Mouse (Mus musculus): ENCODE results near the gene Gm3336. TPM values are rescaled to one million over a fixed set of nuclear protein-coding genes. Genes with fewer than 3 reads are reported as not detected.

The Gm3336 gene
- total RNA-seq, 1 experiment = 1.8 TPM

DNA sequence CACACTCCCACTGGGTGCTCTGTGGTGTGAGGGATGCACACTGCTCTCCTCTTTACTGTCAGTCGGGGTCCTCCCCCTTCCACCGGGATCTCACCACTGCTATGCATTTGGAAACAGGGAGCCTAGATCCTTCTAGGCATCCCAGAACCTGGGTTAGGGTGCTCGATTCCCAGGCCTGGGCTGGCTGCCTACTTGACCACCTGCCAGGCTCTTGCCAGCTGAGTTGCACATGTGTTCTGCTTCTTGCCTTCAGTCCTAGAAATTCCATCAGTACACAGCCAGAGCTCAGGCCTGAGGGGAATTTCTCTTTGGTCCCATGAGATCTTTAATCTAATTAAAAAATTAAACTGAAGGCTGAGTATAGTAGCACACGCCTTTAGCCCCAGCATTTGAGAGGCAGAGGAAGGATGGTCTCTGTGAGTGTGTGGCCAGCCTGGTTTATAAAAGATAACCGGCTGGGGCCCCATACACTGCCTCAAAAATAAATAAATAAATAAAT, 28.4 kb upstream of the Gm3336 start:
- no peak overlapping the region for H3K4me3 ChIP-seq (ENCODE audit: insufficient read depth in 1 of 2, low read depth in 1 of 2, low read length in 2 of 2, poor library complexity in 1 of 2, severe bottlenecking in 1 of 2)
- H3K27ac ChIP-seq (ENCODE audit: insufficient read depth, low read depth, low read length, poor library complexity, severe bottlenecking) = no peak overlapping the region
- in situ Hi-C loops (cut with MboI; ENCODE audit: low sequenced_read_pairs in 2 of 2, unreplicated experiment in 2 of 2) = no loop called here
- TF ChIP-seq MAFK (IDR thresholded peaks at IDR 0.05; ENCODE audit: insufficient read depth, low read depth, low read length) = no peak
- TF ChIP-seq CHD2 (IDR thresholded peaks at IDR 0.05; ENCODE audit: low read depth, low read length) = no peak
- no peak for TF ChIP-seq HCFC1 (IDR thresholded peaks at IDR 0.05; ENCODE audit: borderline replicate concordance, insufficient read depth, low read length)
- no peak for TF ChIP-seq ZC3H11A (IDR thresholded peaks at IDR 0.05; ENCODE audit: borderline replicate concordance, low read depth, low read length)
- no peak for TF ChIP-seq ZNF384 (IDR thresholded peaks at IDR 0.05; ENCODE audit: low read depth, low read length)
- no peaks in the 10 kb centered on the region for H3K36me3 ChIP-seq (ENCODE audit: control insufficient read depth, insufficient read depth, low read length, poor library complexity, severe bottlenecking)
- no peak overlapping the region; the same call in 1 of the 2 replicates for H3K9ac ChIP-seq (ENCODE audit: insufficient read depth, low read depth, low read length, poor library complexity, severe bottlenecking)
- H3K9me3 ChIP-seq (ENCODE audit: control insufficient read depth, insufficient read depth, low read depth, low read length) = no peaks in the 10 kb centered on the region
- DNase-seq (ENCODE audit: low read depth, low spot score) = no peak
- peaks cover 6 to 20% of the 10 kb centered on the region in 2 experiments; a peak in 3 of 4 replicates for H3K4me1 ChIP-seq (ENCODE audit: control insufficient read depth in 2 of 2, insufficient read depth in 2 of 2, low read length in 2 of 2, poor library complexity in 1 of 2)

DNA sequence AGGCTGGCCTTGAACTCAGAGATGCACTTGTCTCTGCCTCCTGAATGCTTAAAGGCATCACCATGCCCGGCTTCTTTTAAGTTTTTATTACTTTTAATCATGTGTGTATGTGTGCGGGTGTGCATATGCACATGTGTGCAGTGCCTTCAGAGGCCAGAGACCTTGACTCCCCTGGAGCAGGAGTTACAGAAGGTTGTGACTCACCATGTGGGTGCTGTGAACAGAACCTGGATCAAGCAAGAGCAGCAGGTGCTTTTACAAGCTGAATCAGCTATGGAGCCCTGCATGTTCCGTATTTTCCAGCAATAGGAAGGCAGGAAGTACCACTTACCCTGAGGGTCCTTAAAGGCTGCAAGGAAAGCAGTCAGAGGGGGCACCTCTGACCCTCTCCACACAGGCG, 27.1 kb upstream of the Gm3336 start:
- DNase-seq (ENCODE audit: low read depth, low spot score) = no peak
- H3K4me1 ChIP-seq (ENCODE audit: control insufficient read depth in 2 of 2, insufficient read depth in 2 of 2, low read length in 2 of 2, poor library complexity in 1 of 2) = peaks cover 6 to 22% of the 10 kb centered on the region in 2 experiments; a peak in 3 of 4 replicates
- TF ChIP-seq MAFK (IDR thresholded peaks at IDR 0.05; ENCODE audit: insufficient read depth, low read depth, low read length) = no peak
- TF ChIP-seq ZNF384 (IDR thresholded peaks at IDR 0.05; ENCODE audit: low read depth, low read length) = no peak
- no peak for TF ChIP-seq HCFC1 (IDR thresholded peaks at IDR 0.05; ENCODE audit: borderline replicate concordance, insufficient read depth, low read length)
- no peak for TF ChIP-seq CHD2 (IDR thresholded peaks at IDR 0.05; ENCODE audit: low read depth, low read length)
- no peak for TF ChIP-seq ZC3H11A (IDR thresholded peaks at IDR 0.05; ENCODE audit: borderline replicate concordance, low read depth, low read length)

DNA sequence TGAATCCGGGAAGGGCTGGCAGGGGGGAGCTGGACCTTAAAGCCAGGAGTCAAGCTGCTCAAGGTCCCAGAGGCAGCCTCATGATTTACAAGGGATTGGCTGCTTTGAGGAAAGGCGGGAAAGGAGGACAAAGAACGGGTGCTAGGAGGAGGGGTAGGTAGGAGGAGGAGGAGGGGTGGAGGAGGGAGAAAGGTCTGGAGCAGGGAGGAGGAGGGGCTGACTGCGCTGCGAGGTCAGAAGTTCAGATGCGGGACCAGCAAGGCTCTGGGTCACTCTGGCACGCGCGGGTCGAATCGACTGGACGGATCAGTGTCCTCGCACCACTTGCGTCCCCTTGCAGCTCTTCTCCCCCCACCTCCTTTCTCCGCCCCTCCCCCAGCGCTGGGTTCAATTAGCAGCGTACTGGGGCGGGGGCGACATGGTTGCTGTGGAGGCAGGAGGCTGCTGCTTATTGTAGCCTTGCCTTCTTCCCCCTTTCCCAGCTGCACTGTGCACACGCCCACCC, 26.6 kb upstream of the Gm3336 start:
- Histone ChIP-seq H3K4me3 (ENCODE audit: insufficient read depth in 1 of 2, low read depth in 1 of 2, low read length in 2 of 2, poor library complexity in 1 of 2, severe bottlenecking in 1 of 2) (peak overlapping the region; percentile 50 to 66), H3K9me3 (ENCODE audit: control insufficient read depth, insufficient read depth, low read depth, low read length) (no peaks in the 10 kb centered on the region), H3K4me1 (ENCODE audit: control insufficient read depth in 2 of 2, insufficient read depth in 2 of 2, low read length in 2 of 2, poor library complexity in 1 of 2) (peaks cover 6 to 22% of the 10 kb centered on the region in 2 experiments; a peak in 3 of 4 replicates), H3K9ac (ENCODE audit: insufficient read depth, low read depth, low read length, poor library complexity, severe bottlenecking) (peak overlapping the region; percentile 87), H3K36me3 (ENCODE audit: control insufficient read depth, insufficient read depth, low read length, poor library complexity, severe bottlenecking) (no peaks in the 10 kb centered on the region), H3K27ac (ENCODE audit: insufficient read depth, low read depth, low read length, poor library complexity, severe bottlenecking) (peak overlapping the region; percentile 92)
- no peak for TF ChIP-seq MAFK (IDR thresholded peaks at IDR 0.05; ENCODE audit: insufficient read depth, low read depth, low read length)
- TF ChIP-seq HCFC1 (IDR thresholded peaks at IDR 0.05; ENCODE audit: borderline replicate concordance, insufficient read depth, low read length) = peak; percentile 36; the same call in 1 of the 2 replicates
- TF ChIP-seq CHD2 (IDR thresholded peaks at IDR 0.05; ENCODE audit: low read depth, low read length) = no peak
- in situ Hi-C loops (cut with MboI; ENCODE audit: low sequenced_read_pairs in 2 of 2, unreplicated experiment in 2 of 2) = no loop called here
- peak; percentile 77 for DNase-seq (ENCODE audit: low read depth, low spot score)

More for the DNA sequence above, 27.1 kb upstream of the Gm3336 start:
- Histone ChIP-seq H3K36me3 (ENCODE audit: control insufficient read depth, insufficient read depth, low read length, poor library complexity, severe bottlenecking) (no peaks in the 10 kb centered on the region), H3K9me3 (ENCODE audit: control insufficient read depth, insufficient read depth, low read depth, low read length) (no peaks in the 10 kb centered on the region), H3K4me3 (ENCODE audit: insufficient read depth in 1 of 2, low read depth in 1 of 2, low read length in 2 of 2, poor library complexity in 1 of 2, severe bottlenecking in 1 of 2) (peak overlapping the region; percentile 50 to 66), H3K27ac (ENCODE audit: insufficient read depth, low read depth, low read length, poor library complexity, severe bottlenecking) (peak overlapping the region; percentile 92), H3K9ac (ENCODE audit: insufficient read depth, low read depth, low read length, poor library complexity, severe bottlenecking) (peak overlapping the region; percentile 87)
- in situ Hi-C loops (cut with MboI; ENCODE audit: low sequenced_read_pairs in 2 of 2, unreplicated experiment in 2 of 2) = no loop called here

DNA sequence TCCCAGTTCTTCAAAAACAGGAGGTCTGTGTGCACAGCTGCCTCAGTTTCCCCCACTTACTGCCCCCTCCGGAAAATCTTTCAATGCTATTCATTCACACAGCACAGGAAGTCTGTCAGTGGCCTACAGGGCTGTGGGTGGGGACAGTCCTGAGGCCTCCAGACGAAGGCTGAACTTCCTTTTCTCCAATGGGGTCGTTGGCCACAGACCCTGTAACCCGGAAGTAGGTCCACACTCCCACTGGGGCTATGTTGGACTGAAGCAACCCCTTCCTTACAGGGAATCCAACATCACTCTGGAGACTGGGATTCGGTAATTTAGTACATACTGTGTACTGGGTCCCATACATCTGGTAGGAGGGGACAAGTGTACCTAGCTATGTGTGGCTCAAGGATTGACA, 24.7 kb upstream of the Gm3336 start:
- Histone ChIP-seq H3K9ac (ENCODE audit: insufficient read depth, low read depth, low read length, poor library complexity, severe bottlenecking) (no peak overlapping the region; the same call in 1 of the 2 replicates), H3K27ac (ENCODE audit: insufficient read depth, low read depth, low read length, poor library complexity, severe bottlenecking) (no peak overlapping the region; the same call in 1 of the 2 replicates), H3K9me3 (ENCODE audit: control insufficient read depth, insufficient read depth, low read depth, low read length) (no peaks in the 10 kb centered on the region), H3K4me1 (ENCODE audit: control insufficient read depth in 2 of 2, insufficient read depth in 2 of 2, low read length in 2 of 2, poor library complexity in 1 of 2) (peaks cover 9 to 31% of the 10 kb centered on the region in 2 experiments; a peak in 3 of 4 replicates), H3K36me3 (ENCODE audit: control insufficient read depth, insufficient read depth, low read length, poor library complexity, severe bottlenecking) (no peaks in the 10 kb centered on the region), H3K4me3 (ENCODE audit: insufficient read depth in 1 of 2, low read depth in 1 of 2, low read length in 2 of 2, poor library complexity in 1 of 2, severe bottlenecking in 1 of 2) (no peak overlapping the region)
- TF ChIP-seq HCFC1 (IDR thresholded peaks at IDR 0.05; ENCODE audit: borderline replicate concordance, insufficient read depth, low read length) = no peak
- no peak for TF ChIP-seq ZC3H11A (IDR thresholded peaks at IDR 0.05; ENCODE audit: borderline replicate concordance, low read depth, low read length)
- TF ChIP-seq CHD2 (IDR thresholded peaks at IDR 0.05; ENCODE audit: low read depth, low read length) = no peak
- TF ChIP-seq ZNF384 (IDR thresholded peaks at IDR 0.05; ENCODE audit: low read depth, low read length) = no peak
- DNase-seq (ENCODE audit: low read depth, low spot score) = no peak
- in situ Hi-C loops (cut with MboI; ENCODE audit: low sequenced_read_pairs in 2 of 2, unreplicated experiment in 2 of 2) = no loop called here

Data from ES-E14 (cell line).